Mouse (Mus musculus) midbrain, embryonic 14.5 days (tissue): ENCODE measurements at regions not wholly inside any gene's neighbourhood (a gene's known extent, or its start where the extent isn't known, plus 50 kb on each side); places are given as distances from the start of the nearest gene placed in this dataset.

Source experiments
- ATAC-seq: fragments of 200-750 bp; cut with Nextera tagmentation; 2 replicates; pipeline ENCODE4 v1.8.0; 2017; ENCODE audit warnings: moderate number of reproducible peaks, moderate library complexity; ENCODE audit not compliant: low FRiP score, low TSS enrichment
- DNase-seq: peaks from one replicate; pipeline ENCODE4 v3.0.0-alpha.2; 2015
- H3K27ac ChIP-seq: fragments of 300-500 bp; sonication (generic); replicated peaks from 2 replicates; pipeline ENCODE4 v1.5.1; 2014; ENCODE audit warnings: mild to moderate bottlenecking, low read depth, low read length, moderate library complexity
- H3K27me3 ChIP-seq: fragments of 300-500 bp; sonication (generic); 2 replicates; pipeline ENCODE4 v1.6.1; 2014; ENCODE audit warnings: low read length, control low read depth, mixed read lengths; ENCODE audit not compliant: control insufficient read depth, insufficient read depth
- H3K36me3 ChIP-seq: fragments of 300-500 bp; sonication (generic); 2 replicates; pipeline ENCODE4 v1.6.1; 2014; ENCODE audit warnings: low read length, control low read depth; ENCODE audit not compliant: control insufficient read depth, insufficient read depth
- H3K4me1 ChIP-seq: fragments of 300-500 bp; sonication (generic); 2 replicates; pipeline ENCODE4 v1.6.1; 2014; ENCODE audit warnings: mild to moderate bottlenecking, antibody characterized with exemption, low read length, control low read depth; ENCODE audit not compliant: control insufficient read depth, insufficient read depth
- H3K4me2 ChIP-seq: fragments of 300-500 bp; sonication (generic); 2 replicates; pipeline ENCODE4 v1.6.1; 2014; ENCODE audit warnings: mild to moderate bottlenecking, low read length, moderate library complexity
- H3K4me3 ChIP-seq: fragments of 300-500 bp; sonication (generic); replicated peaks from 2 replicates; pipeline ENCODE4 v1.5.1; 2014; ENCODE audit warnings: low read depth, low read length
- H3K9ac ChIP-seq: fragments of 300-500 bp; sonication (generic); replicated peaks from 2 replicates; pipeline ENCODE4 v1.6.1; 2014; ENCODE audit warnings: mild to moderate bottlenecking, low read length, moderate library complexity
- H3K9me3 ChIP-seq: fragments of 300-500 bp; sonication (generic); 2 replicates; pipeline ENCODE4 v1.6.1; 2016; ENCODE audit warnings: low read length, control low read depth, mixed read lengths; ENCODE audit not compliant: control insufficient read depth
- WGBS: fragments of 180-500 bp; shearing (Covaris S2); extraction: QIAGEN DNeasy Blood & Tissue Kit; methylation state at CpG from one replicate; pipeline ENCODE4 v1.1.7; 2014; 5-methylcytosine and 5-hydroxymethylcytosine counted together

GRCm38 (mm10) chr8:127958351-127959044 lies 399.9 kb upstream of the Nrp1 start:
- Histone ChIP-seq H3K4me1 (no peaks in the 10 kb centered on the region), H3K9me3 (no peaks in the 10 kb centered on the region), H3K36me3 (no peaks in the 10 kb centered on the region), H3K9ac (no peak overlapping the region), H3K27ac (no peak overlapping the region), H3K4me3 (no peak overlapping the region), H3K27me3 (no peaks in the 10 kb centered on the region), H3K4me2 (no peak overlapping the region)
- no peak for ATAC-seq
- DNase-seq: peak; percentile 20
- 56% methylated on average over 12 of the region's 12 CpGs for WGBS

- Histone ChIP-seq H3K4me1 (no peaks in the 10 kb centered on the region), H3K4me2 (no peak overlapping the region), H3K4me3 (no peak overlapping the region), H3K9ac (no peak overlapping the region), H3K9me3 (no peaks in the 10 kb centered on the region), H3K27ac (no peak overlapping the region), H3K27me3 (no peaks in the 10 kb centered on the region), H3K36me3 (no peaks in the 10 kb centered on the region)
- WGBS: 92% methylated on average over 1 of the region's 1 CpGs
- ATAC-seq (no peak), DNase-seq (no peak)
These were observed 395.5 kb upstream of the Nrp1 start for GRCm38 (mm10) chr8:127962862-127963261.

GRCm38 (mm10) chr8:127963625-127964024 lies 394.8 kb upstream of the Nrp1 start:
- Histone ChIP-seq H3K4me2 (no peak overlapping the region), H3K4me3 (no peak overlapping the region), H3K4me1 (no peaks in the 10 kb centered on the region), H3K27ac (no peak overlapping the region), H3K9me3 (no peaks in the 10 kb centered on the region), H3K27me3 (no peaks in the 10 kb centered on the region), H3K36me3 (no peaks in the 10 kb centered on the region), H3K9ac (no peak overlapping the region)
- ATAC-seq (no peak), DNase-seq (no peak)
- 88% methylated on average over 6 of the region's 6 CpGs for WGBS

GRCm38 (mm10) chr8:127964801-127965200 lies 393.6 kb upstream of the Nrp1 start:
- no peak overlapping the region for H3K4me2 ChIP-seq
- ATAC-seq: no peak

GRCm38 (mm10) chr8:127965341-127965740 lies 393.1 kb upstream of the Nrp1 start:
- no peak overlapping the region for H3K4me3 ChIP-seq
- no peaks in the 10 kb centered on the region for H3K4me1 ChIP-seq
- H3K9me3 ChIP-seq: no peaks in the 10 kb centered on the region
- no peaks in the 10 kb centered on the region for H3K27me3 ChIP-seq
- H3K4me2 ChIP-seq: no peak overlapping the region
- ATAC-seq (no peak), DNase-seq (no peak)
- WGBS: 69% methylated on average over 2 of the region's 2 CpGs
- H3K27ac ChIP-seq: no peak overlapping the region
- H3K9ac ChIP-seq: no peak overlapping the region
- no peaks in the 10 kb centered on the region for H3K36me3 ChIP-seq

More at GRCm38 (mm10) chr8:127964801-127965200, 393.6 kb upstream of the Nrp1 start:
- H3K27me3 ChIP-seq: no peaks in the 10 kb centered on the region
- H3K4me1 ChIP-seq: no peaks in the 10 kb centered on the region
- DNase-seq: no peak
- H3K4me3 ChIP-seq: no peak overlapping the region
- no peak overlapping the region for H3K9ac ChIP-seq
- H3K27ac ChIP-seq: no peak overlapping the region
- no peaks in the 10 kb centered on the region for H3K36me3 ChIP-seq
- no peaks in the 10 kb centered on the region for H3K9me3 ChIP-seq

- no peak overlapping the region for H3K9ac ChIP-seq
- ATAC-seq: no peak
These were observed 390.4 kb upstream of the Nrp1 start for GRCm38 (mm10) chr8:127968026-127968425.

GRCm38 (mm10) chr8:127973194-127973593 lies 385.2 kb upstream of the Nrp1 start:
- no peak for DNase-seq
- 92% methylated on average over 2 of the region's 2 CpGs for WGBS
- Histone ChIP-seq H3K36me3 (no peaks in the 10 kb centered on the region), H3K4me3 (no peak overlapping the region), H3K27ac (no peak overlapping the region), H3K9ac (no peak overlapping the region), H3K4me1 (no peaks in the 10 kb centered on the region), H3K27me3 (no peaks in the 10 kb centered on the region), H3K9me3 (no peaks in the 10 kb centered on the region), H3K4me2 (no peak overlapping the region)
- no peak for ATAC-seq

More at GRCm38 (mm10) chr8:127968026-127968425, 390.4 kb upstream of the Nrp1 start:
- DNase-seq: no peak
- 92% methylated on average over 2 of the region's 2 CpGs for WGBS
- no peaks in the 10 kb centered on the region for H3K9me3 ChIP-seq
- no peak overlapping the region for H3K4me2 ChIP-seq
- H3K27me3 ChIP-seq: no peaks in the 10 kb centered on the region
- no peaks in the 10 kb centered on the region for H3K4me1 ChIP-seq
- H3K4me3 ChIP-seq: no peak overlapping the region
- no peak overlapping the region for H3K27ac ChIP-seq
- H3K36me3 ChIP-seq: no peaks in the 10 kb centered on the region

- no peak for DNase-seq
- H3K4me1 ChIP-seq: no peaks in the 10 kb centered on the region
- no peak for ATAC-seq
- no peaks in the 10 kb centered on the region for H3K9me3 ChIP-seq
- no peak overlapping the region for H3K9ac ChIP-seq
- no peak overlapping the region for H3K4me2 ChIP-seq
- H3K27ac ChIP-seq: no peak overlapping the region
- H3K36me3 ChIP-seq: no peaks in the 10 kb centered on the region
- no peak overlapping the region for H3K4me3 ChIP-seq
- WGBS: 28% methylated on average over 2 of the region's 2 CpGs
- no peaks in the 10 kb centered on the region for H3K27me3 ChIP-seq
These were observed 380.7 kb upstream of the Nrp1 start for GRCm38 (mm10) chr8:127977746-127978145.

- Histone ChIP-seq H3K4me2 (no peak overlapping the region), H3K36me3 (no peaks in the 10 kb centered on the region), H3K9ac (no peak overlapping the region), H3K4me3 (no peak overlapping the region), H3K27me3 (no peaks in the 10 kb centered on the region), H3K27ac (no peak overlapping the region), H3K4me1 (no peaks in the 10 kb centered on the region), H3K9me3 (no peaks in the 10 kb centered on the region)
- no peak for ATAC-seq
- no peak for DNase-seq
- WGBS: 81% methylated on average over 5 of the region's 5 CpGs
These were observed 379.0 kb upstream of the Nrp1 start for GRCm38 (mm10) chr8:127979180-127980030.
